Mouse (Mus musculus) midbrain, embryonic 11.5 days (tissue): ENCODE measurements around the gene Clcnkb. TPM values are rescaled to one million over a fixed set of nuclear protein-coding genes. Genes with fewer than 3 reads are reported as not detected.
A peak's percentile ranks its signal among the peaks of the same experiment; 100 is the strongest.

Source experiments
- ATAC-seq: fragments of 200-750 bp; cut with Nextera tagmentation; 2 replicates; pipeline ENCODE4 v1.8.0; 2017; ENCODE audit warnings: moderate TSS enrichment, moderate library complexity; ENCODE audit not compliant: low FRiP score
- DNase-seq: peaks from one replicate; pipeline ENCODE4 v3.0.0; 2015; ENCODE audit warnings: low spot score; ENCODE audit errors: missing footprints
- H3K27ac ChIP-seq: fragments of 300-500 bp; sonication (generic); 2 replicates; pipeline ENCODE4 v1.5.1; 2014; ENCODE audit warnings: low read depth, low read length
- H3K27me3 ChIP-seq: fragments of 300-500 bp; sonication (generic); 2 replicates; pipeline ENCODE4 v1.6.1; 2014; ENCODE audit warnings: mild to moderate bottlenecking, low read length, moderate library complexity, mixed read lengths; ENCODE audit not compliant: control insufficient read depth, insufficient read depth
- H3K36me3 ChIP-seq: fragments of 300-500 bp; sonication (generic); 2 replicates; pipeline ENCODE4 v1.6.1; 2014; ENCODE audit warnings: mild to moderate bottlenecking, low read length, moderate library complexity, mixed read lengths; ENCODE audit not compliant: control insufficient read depth, insufficient read depth
- H3K4me1 ChIP-seq: fragments of 300-500 bp; sonication (generic); 2 replicates; pipeline ENCODE4 v1.6.1; 2014; ENCODE audit warnings: low read length; ENCODE audit not compliant: control insufficient read depth, insufficient read depth
- H3K4me2 ChIP-seq: fragments of 300-500 bp; sonication (generic); 2 replicates; pipeline ENCODE4 v1.6.1; 2014; ENCODE audit warnings: mild to moderate bottlenecking, moderate library complexity
- H3K4me3 ChIP-seq: fragments of 300-500 bp; sonication (generic); 2 replicates; pipeline ENCODE4 v1.5.1; 2014; ENCODE audit warnings: low read depth, low read length
- H3K9ac ChIP-seq: fragments of 300-500 bp; sonication (generic); 2 replicates; pipeline ENCODE4 v1.6.1; 2014; ENCODE audit warnings: low read length
- H3K9me3 ChIP-seq: fragments of 300-500 bp; sonication (generic); 2 replicates; pipeline ENCODE4 v1.6.1; 2016; ENCODE audit warnings: low read length; ENCODE audit not compliant: control insufficient read depth
- WGBS: fragments of 180-500 bp; shearing (Covaris S2); extraction: QIAGEN DNeasy Blood & Tissue Kit; methylation state at CpG from one replicate; pipeline ENCODE4 v1.1.7; 2014; 5-methylcytosine and 5-hydroxymethylcytosine counted together
- polyA plus RNA-seq: library from polyadenylated mRNA; unstranded; fragments of >200 nt; fragmentation: Nextera tagmentation; extraction: Ambion mirVana; gene quantifications from 2 replicates; pipeline ENCODE4 v1.2.1, GENCODE M21; 2014

Gene Clcnkb
- polyA plus RNA-seq, 1 experiment from 2014 or later = not detected

- Histone ChIP-seq H3K4me1 (0 out of 2 replicates have a peak, but pooled peaks cover 5% of the 10 kb centered on the region), H3K36me3 (no peaks in the 10 kb centered on the region), H3K27ac (no peak overlapping the region), H3K27me3 (peaks cover 6% of the 10 kb centered on the region), H3K9me3 (no peaks in the 10 kb centered on the region), H3K9ac (no peak overlapping the region), H3K4me3 (no peak overlapping the region), H3K4me2 (no peak overlapping the region)
- WGBS = 87% methylated on average over 13 of the region's 13 CpGs
- no peak for ATAC-seq
- DNase-seq = no peak
Observed at GRCm38 (mm10) chr4:141427921-141428320, 12.1 kb upstream of the Clcnkb start.

GRCm38 (mm10) chr4:141426796-141427745, 11.3 kb upstream of the Clcnkb start:
- Histone ChIP-seq H3K27ac (no peak overlapping the region), H3K4me1 (0 out of 2 replicates have a peak, but pooled peaks cover 5% of the 10 kb centered on the region), H3K36me3 (no peaks in the 10 kb centered on the region), H3K9me3 (no peaks in the 10 kb centered on the region), H3K9ac (no peak overlapping the region), H3K27me3 (peaks cover 6% of the 10 kb centered on the region), H3K4me3 (no peak overlapping the region), H3K4me2 (no peak overlapping the region)
- WGBS = 79% methylated on average over 10 of the region's 10 CpGs
- DNase-seq (no peak), ATAC-seq (no peak)

GRCm38 (mm10) chr4:141425484-141426479, 10.0 kb upstream of the Clcnkb start:
- Histone ChIP-seq H3K9ac (peak overlapping the region; percentile 38; the same call in 1 of the 2 replicates), H3K27me3 (peaks cover 6% of the 10 kb centered on the region), H3K4me2 (peak overlapping the region; percentile 57), H3K27ac (no peak overlapping the region), H3K4me3 (peak overlapping the region; percentile 22), H3K36me3 (no peaks in the 10 kb centered on the region), H3K4me1 (0 out of 2 replicates have a peak, but pooled peaks cover 5% of the 10 kb centered on the region), H3K9me3 (no peaks in the 10 kb centered on the region)
- peak; percentile 87 for DNase-seq
- 6% methylated on average over 36 of the region's 36 CpGs for WGBS
- peak; percentile 77 for ATAC-seq

- H3K9ac ChIP-seq = no peak overlapping the region
- H3K27me3 ChIP-seq = peaks cover 6% of the 10 kb centered on the region
- WGBS = 94% methylated on average over 13 of the region's 13 CpGs
- H3K4me1 ChIP-seq = 0 out of 2 replicates have a peak, but pooled peaks cover 5% of the 10 kb centered on the region
- ATAC-seq (no peak), DNase-seq (no peak)
- H3K4me2 ChIP-seq = no peak overlapping the region
- no peak overlapping the region for H3K4me3 ChIP-seq
- no peaks in the 10 kb centered on the region for H3K36me3 ChIP-seq
- no peak overlapping the region for H3K27ac ChIP-seq
- H3K9me3 ChIP-seq = no peaks in the 10 kb centered on the region
Observed at GRCm38 (mm10) chr4:141423691-141424431, 8.0 kb upstream of the Clcnkb start.

GRCm38 (mm10) chr4:141423288-141423687, 7.5 kb upstream of the Clcnkb start:
- WGBS = 84% methylated on average over 5 of the region's 5 CpGs
- no peak for ATAC-seq

GRCm38 (mm10) chr4:141422841-141423240, 7.0 kb upstream of the Clcnkb start:
- no peak overlapping the region for H3K9ac ChIP-seq
- H3K9me3 ChIP-seq = no peaks in the 10 kb centered on the region
- DNase-seq (no peak), ATAC-seq (no peak)
- H3K4me2 ChIP-seq = no peak overlapping the region
- peaks cover 6% of the 10 kb centered on the region for H3K27me3 ChIP-seq
- no peak overlapping the region for H3K4me3 ChIP-seq
- no peak overlapping the region for H3K27ac ChIP-seq
- WGBS = 77% methylated on average over 5 of the region's 5 CpGs
- no peaks in the 10 kb centered on the region for H3K36me3 ChIP-seq
- H3K4me1 ChIP-seq = 0 out of 2 replicates have a peak, but pooled peaks cover 5% of the 10 kb centered on the region

More at GRCm38 (mm10) chr4:141423288-141423687, 7.5 kb upstream of the Clcnkb start:
- Histone ChIP-seq H3K27me3 (peaks cover 6% of the 10 kb centered on the region), H3K4me1 (0 out of 2 replicates have a peak, but pooled peaks cover 5% of the 10 kb centered on the region), H3K4me2 (no peak overlapping the region), H3K4me3 (no peak overlapping the region), H3K9ac (no peak overlapping the region), H3K27ac (no peak overlapping the region), H3K9me3 (no peaks in the 10 kb centered on the region), H3K36me3 (no peaks in the 10 kb centered on the region)
- no peak for DNase-seq

GRCm38 (mm10) chr4:141421423-141421822, 5.6 kb upstream of the Clcnkb start:
- ATAC-seq (no peak), DNase-seq (no peak)
- Histone ChIP-seq H3K36me3 (no peaks in the 10 kb centered on the region), H3K4me3 (no peak overlapping the region), H3K9me3 (no peaks in the 10 kb centered on the region), H3K27ac (no peak overlapping the region), H3K4me1 (0 out of 2 replicates have a peak, but pooled peaks cover 5% of the 10 kb centered on the region), H3K27me3 (peaks cover 6% of the 10 kb centered on the region), H3K4me2 (no peak overlapping the region), H3K9ac (no peak overlapping the region)
- 80% methylated on average over 14 of the region's 14 CpGs for WGBS

- Histone ChIP-seq H3K4me2 (no peak overlapping the region), H3K27me3 (peaks cover 5% of the 10 kb centered on the region), H3K27ac (no peak overlapping the region), H3K9ac (no peak overlapping the region), H3K9me3 (no peaks in the 10 kb centered on the region), H3K4me1 (0 out of 2 replicates have a peak, but pooled peaks cover 3% of the 10 kb centered on the region), H3K4me3 (no peak overlapping the region), H3K36me3 (no peaks in the 10 kb centered on the region)
- 65% methylated on average over 9 of the region's 9 CpGs for WGBS
- DNase-seq (no peak), ATAC-seq (no peak)
Observed at GRCm38 (mm10) chr4:141420886-141421285, 5.1 kb upstream of the Clcnkb start.
